Mouse (Mus musculus) neural tube, embryonic 11.5 days (tissue): ENCODE results near the gene Hsd17b1. TPM values are rescaled to one million over a fixed set of nuclear protein-coding genes. Genes with fewer than 3 reads are reported as not detected.
"Not testable (repeated sequence)": the region's sequence is repeated elsewhere in the genome, so short reads cannot be mapped to it uniquely, and the experiment has no call there.

ENCODE experiments used
- ATAC-seq: fragments of 200-750 bp; cut with Nextera tagmentation; 2 replicates; pipeline ENCODE4 v1.8.0; 2017; ENCODE audit warnings: moderate number of reproducible peaks, mild to moderate bottlenecking, moderate TSS enrichment, moderate library complexity; ENCODE audit not compliant: insufficient read depth, low FRiP score, low TSS enrichment
- DNase-seq: peaks from one replicate; pipeline ENCODE4 v3.0.0-alpha.2; 2015; ENCODE audit warnings: low spot score
- H3K27ac ChIP-seq: fragments of 300-500 bp; sonication (generic); 2 replicates; pipeline ENCODE4 v1.5.1; 2014; ENCODE audit warnings: low read depth, mild to moderate bottlenecking, low read length
- H3K27me3 ChIP-seq: fragments of 300-500 bp; sonication (generic); 2 replicates; pipeline ENCODE4 v1.6.1; 2014; ENCODE audit warnings: mild to moderate bottlenecking, low read length, mixed read lengths; ENCODE audit not compliant: control insufficient read depth, insufficient read depth
- H3K36me3 ChIP-seq: fragments of 300-500 bp; sonication (generic); 2 replicates; pipeline ENCODE4 v1.6.1; 2014; ENCODE audit warnings: mild to moderate bottlenecking, low read length, moderate library complexity, mixed read lengths; ENCODE audit not compliant: control insufficient read depth, insufficient read depth
- H3K4me1 ChIP-seq: fragments of 300-500 bp; sonication (generic); 2 replicates; pipeline ENCODE4 v1.6.1; 2014; ENCODE audit warnings: low read length, mixed read lengths; ENCODE audit not compliant: control insufficient read depth, insufficient read depth
- H3K4me2 ChIP-seq: fragments of 300-500 bp; sonication (generic); 2 replicates; pipeline ENCODE4 v1.6.1; 2014; ENCODE audit warnings: low read depth, mild to moderate bottlenecking, moderate library complexity
- H3K4me3 ChIP-seq: fragments of 300-500 bp; sonication (generic); 2 replicates; pipeline ENCODE4 v1.5.1; 2014; ENCODE audit warnings: low read depth, low read length
- H3K9ac ChIP-seq: fragments of 300-500 bp; sonication (generic); 2 replicates; pipeline ENCODE4 v1.6.1; 2014; ENCODE audit warnings: mild to moderate bottlenecking, low read length
- H3K9me3 ChIP-seq: fragments of 300-500 bp; sonication (generic); 2 replicates; pipeline ENCODE4 v1.6.1; 2016; ENCODE audit warnings: low read length; ENCODE audit not compliant: control insufficient read depth
- WGBS: fragments of 180-500 bp; shearing (Covaris S2); extraction: QIAGEN DNeasy Blood & Tissue Kit; methylation state at CpG from one replicate; pipeline ENCODE4 v1.1.7; 2014; 5-methylcytosine and 5-hydroxymethylcytosine counted together
- microRNA-seq: library from miRNA; unstranded; fragments of <30 nt; microRNA quantifications from one replicate; pipeline ENCODE4, GENCODE M21; 2016
- polyA plus RNA-seq: library from polyadenylated mRNA; unstranded; fragments of >200 nt; fragmentation: Nextera tagmentation; extraction: Ambion mirVana; gene quantifications from 2 replicates; pipeline ENCODE4 v1.2.1, GENCODE M21; 2014

Gene Hsd17b1
- polyA plus RNA-seq, 1 experiment from 2014 or later = not detected

- H3K36me3 ChIP-seq = peaks cover 8% of the 10 kb centered on the region
- peak overlapping the region; percentile 96 for H3K4me2 ChIP-seq
- no peaks in the 10 kb centered on the region for H3K9me3 ChIP-seq
- DNase-seq = no peak
- H3K27ac ChIP-seq = peak overlapping the region; percentile 88
- peak; percentile 29; the same call in 1 of the 2 replicates for ATAC-seq
- peaks cover 16% of the 10 kb centered on the region; the same call in 1 of the 2 replicates for H3K4me1 ChIP-seq
- H3K4me3 ChIP-seq = peak overlapping the region; percentile 89
- 25% methylated on average over 19 of the region's 19 CpGs for WGBS
- H3K27me3 ChIP-seq = no peaks in the 10 kb centered on the region
- peak overlapping the region; percentile 84 for H3K9ac ChIP-seq
Measured at GRCm38 (mm10) chr11:101120545-101121188, 42.5 kb downstream of the Hsd17b1 start.

- not testable (repeated sequence) for H3K4me3 ChIP-seq, H3K4me1 ChIP-seq, H3K4me2 ChIP-seq, H3K9ac ChIP-seq, H3K9me3 ChIP-seq, H3K27ac ChIP-seq, H3K27me3 ChIP-seq, DNase-seq, ATAC-seq
- peaks cover 19% of the 10 kb centered on the region for H3K36me3 ChIP-seq
- 95% methylated on average over 8 of the region's 8 CpGs for WGBS
Measured at GRCm38 (mm10) chr11:101124494-101124893, 46.3 kb downstream of the Hsd17b1 start.

- not testable (repeated sequence) for ATAC-seq, H3K4me3 ChIP-seq, H3K4me2 ChIP-seq, H3K9ac ChIP-seq, H3K4me1 ChIP-seq, H3K27ac ChIP-seq, DNase-seq, H3K9me3 ChIP-seq, H3K27me3 ChIP-seq
- WGBS = 95% methylated on average over 7 of the region's 9 CpGs
- peaks cover 19% of the 10 kb centered on the region for H3K36me3 ChIP-seq
Measured at GRCm38 (mm10) chr11:101125008-101125407, 46.8 kb downstream of the Hsd17b1 start.

GRCm38 (mm10) chr11:101127075-101127474 is 48.9 kb downstream of the Hsd17b1 start:
- Histone ChIP-seq H3K9me3 (no peaks in the 10 kb centered on the region), H3K4me3 (no peak overlapping the region), H3K27me3 (no peaks in the 10 kb centered on the region), H3K36me3 (peaks cover 17% of the 10 kb centered on the region), H3K9ac (no peak overlapping the region), H3K4me2 (no peak overlapping the region), H3K4me1 (no peaks in the 10 kb centered on the region), H3K27ac (no peak overlapping the region)
- 100% methylated on average over 1 of the region's 1 CpGs for WGBS
- no peak for DNase-seq
- no peak for ATAC-seq

GRCm38 (mm10) chr11:101128996-101129577 is 50.9 kb downstream of the Hsd17b1 start:
- ATAC-seq = no peak
- no peak for DNase-seq
- Histone ChIP-seq H3K4me3 (no peak overlapping the region), H3K9me3 (no peaks in the 10 kb centered on the region), H3K27me3 (no peaks in the 10 kb centered on the region), H3K4me2 (no peak overlapping the region), H3K27ac (no peak overlapping the region), H3K9ac (no peak overlapping the region), H3K36me3 (peaks cover 17% of the 10 kb centered on the region), H3K4me1 (no peaks in the 10 kb centered on the region)
- WGBS = 87% methylated on average over 11 of the region's 11 CpGs

Small RNAs within 50 kb of the gene (microRNA-seq; reads per million reads assigned to microRNA genes)
- gene Mir6928 = 0.78 reads per million

Other genes with a start within 250 kb of the Hsd17b1 start
- 18.3 and 20.2 TPM in 2 replicates for gene Stat5b, start 227.7 kb upstream of the Hsd17b1 start, polyA plus RNA-seq
- gene Stat5a, start 219.1 kb upstream of the Hsd17b1 start, polyA plus RNA-seq = 1.3 and 1.9 TPM in 2 replicates
- 34.7 and 42.1 TPM in 2 replicates for gene Stat3, start 138.9 kb upstream of the Hsd17b1 start, polyA plus RNA-seq
- gene Cavin1, start 107.5 kb upstream of the Hsd17b1 start, polyA plus RNA-seq = 11.4 and 12.3 TPM in 2 replicates
- gene Atp6v0a1, start 69.0 kb upstream of the Hsd17b1 start, polyA plus RNA-seq = 50.2 and 54.1 TPM in 2 replicates
- 5.8 and 5.9 TPM in 2 replicates for gene Naglu, start 8.4 kb upstream of the Hsd17b1 start, polyA plus RNA-seq
- gene Coasy, start 4.2 kb downstream of the Hsd17b1 start, polyA plus RNA-seq = 55.5 and 55.9 TPM in 2 replicates
- gene Mlx, start 8.9 kb downstream of the Hsd17b1 start, polyA plus RNA-seq = 55.6 and 61.6 TPM in 2 replicates
- gene Psmc3ip, start 17.0 kb downstream of the Hsd17b1 start, polyA plus RNA-seq = 49.3 and 50.8 TPM in 2 replicates
- gene Retreg3, start 41.5 kb downstream of the Hsd17b1 start, polyA plus RNA-seq = 14.3 and 14.4 TPM in 2 replicates
- gene Tubg1, start 41.5 kb downstream of the Hsd17b1 start, polyA plus RNA-seq = 111 and 116 TPM in 2 replicates
- gene Tubg2, start 77.5 kb downstream of the Hsd17b1 start, polyA plus RNA-seq = 6.2 and 6.9 TPM in 2 replicates
- 0.94 and 1.0 TPM in 2 replicates for gene Cntnap1, start 92.1 kb downstream of the Hsd17b1 start, polyA plus RNA-seq
- gene Plekhh3, start 92.9 kb downstream of the Hsd17b1 start, polyA plus RNA-seq = 9.2 and 11.8 TPM in 2 replicates
- gene Ccr10, start 97.0 kb downstream of the Hsd17b1 start, polyA plus RNA-seq = 0.14 and 0.44 TPM in 2 replicates
- gene Ezh1, start 148.1 kb downstream of the Hsd17b1 start, polyA plus RNA-seq = 11.2 and 12.4 TPM in 2 replicates
- gene Ramp2, start 167.6 kb downstream of the Hsd17b1 start, polyA plus RNA-seq = 72.6 and 73.3 TPM in 2 replicates
- gene Vps25, start 175.3 kb downstream of the Hsd17b1 start, polyA plus RNA-seq = 124 and 126 TPM in 2 replicates
- gene Wnk4, start 182.2 kb downstream of the Hsd17b1 start, polyA plus RNA-seq = 6.4 and 7.6 TPM in 2 replicates
- 1.6 and 2.5 TPM in 2 replicates for gene Cntd1, start 200.6 kb downstream of the Hsd17b1 start, polyA plus RNA-seq
- 190 and 196 TPM in 2 replicates for gene Coa3, start 200.7 kb downstream of the Hsd17b1 start, polyA plus RNA-seq
- gene Becn1, start 223.9 kb downstream of the Hsd17b1 start, polyA plus RNA-seq = 174 and 177 TPM in 2 replicates
- 154 and 157 TPM in 2 replicates for gene Psme3, start 237.8 kb downstream of the Hsd17b1 start, polyA plus RNA-seq
- 1.4 and 1.8 TPM in 2 replicates for gene Aoc2, start 246.7 kb downstream of the Hsd17b1 start, polyA plus RNA-seq